Mouse (Mus musculus) left cerebral cortex, postnatal 4 days (tissue): ENCODE measurements around the gene Selenoh. TPM values are rescaled to one million over a fixed set of nuclear protein-coding genes. Genes with fewer than 3 reads are reported as not detected.

ENCODE experiments used
- DNase-seq: peaks from one replicate; pipeline ENCODE4 v3.0.0-alpha.2; 2022
- intact Hi-C: fragments of 180-260 bp; cut with DNase I; formaldehyde crosslinking; loops from one replicate; pipeline ENCODE4 v1.15.1; 2025
- total RNA-seq, 2 experiments: library from RNA; stranded (reverse); gene quantifications; 2 replicates each; pipeline ENCODE4 v1.2.3; 2021

Gene Selenoh
- total RNA-seq, 2 experiments from 2014 or later = 96.5 to 104 TPM

- intact Hi-C loops = no loop called here
- no peak for DNase-seq
Measured at GRCm38 (mm10) chr2:84634934-84635482, 35.6 kb downstream of the Selenoh start.

- intact Hi-C loops = no loop called here
- no peak for DNase-seq
Measured at GRCm38 (mm10) chr2:84634006-84634405, 36.6 kb downstream of the Selenoh start.

GRCm38 (mm10) chr2:84632999-84633398 lies 37.6 kb downstream of the Selenoh start:
- intact Hi-C loops = no loop called here
- DNase-seq = no peak

GRCm38 (mm10) chr2:84632001-84632400 lies 38.6 kb downstream of the Selenoh start:
- intact Hi-C loops = no loop called here
- no peak for DNase-seq

- DNase-seq = no peak
- intact Hi-C loops = no loop called here
Measured at GRCm38 (mm10) chr2:84627036-84627435, 43.5 kb downstream of the Selenoh start.

- no peak for DNase-seq
- intact Hi-C loops = no loop called here
Measured at GRCm38 (mm10) chr2:84626366-84626975, 44.1 kb downstream of the Selenoh start.

GRCm38 (mm10) chr2:84624201-84624600 lies 46.4 kb downstream of the Selenoh start:
- intact Hi-C loops = no loop called here
- DNase-seq = no peak

GRCm38 (mm10) chr2:84623428-84624119 lies 47.0 kb downstream of the Selenoh start:
- intact Hi-C loops = no loop called here

GRCm38 (mm10) chr2:84622668-84623067 lies 47.9 kb downstream of the Selenoh start:
- intact Hi-C loops = no loop called here
- no peak for DNase-seq

More at GRCm38 (mm10) chr2:84623428-84624119, 47.0 kb downstream of the Selenoh start:
- DNase-seq = no peak

- no peak for DNase-seq
- intact Hi-C loops = loop anchor here (5.0 kb wide), 1 partner anchor 43 kb away; no protein-coding TSS in a partner anchor
Measured at GRCm38 (mm10) chr2:84619646-84620340, 50.8 kb downstream of the Selenoh start.

Other genes starting within 250 kb of the Selenoh start
- gene Calcrl, start 245.4 kb downstream of the Selenoh start, total RNA-seq = 1 to 10 TPM; 5.7 to 7.5 TPM
- gene Tfpi, start 194.0 kb downstream of the Selenoh start, total RNA-seq = 10 to 100 TPM in 1 of 2 experiments, 1 to 10 TPM in 1; 9.3 to 10.3 TPM
- gene Ctnnd1, start 20.0 kb downstream of the Selenoh start, total RNA-seq = 10 to 100 TPM; 70.4 to 88.0 TPM
- gene Btbd18, start 11.7 kb downstream of the Selenoh start, total RNA-seq = not detected
- 10 to 100 TPM; 11.7 to 13.7 TPM for gene Gm28635, start 7.3 kb upstream of the Selenoh start, total RNA-seq
- gene Med19, start 7.6 kb upstream of the Selenoh start, total RNA-seq = 10 to 100 TPM; 42.5 to 45.3 TPM
- 100 to 1,000 TPM; 108 to 124 TPM for gene Tmx2, start 8.4 kb upstream of the Selenoh start, total RNA-seq
- 10 to 100 TPM; 34.2 to 34.8 TPM for gene Zdhhc5, start 44.4 kb upstream of the Selenoh start, total RNA-seq
- gene Clp1, start 56.6 kb upstream of the Selenoh start, total RNA-seq = 1 to 10 TPM; 8.3 to 9.3 TPM
- 10 to 100 TPM; 13.7 to 15.4 TPM for gene Ypel4, start 63.3 kb upstream of the Selenoh start, total RNA-seq
- 1 to 10 TPM; 5.8 to 6.9 TPM for gene Gm19426, start 72.9 kb upstream of the Selenoh start, total RNA-seq
- 1 to 10 TPM; 5.6 to 6.2 TPM for gene Serping1, start 104.7 kb upstream of the Selenoh start, total RNA-seq
- 1 to 10 TPM; 5.3 to 5.7 TPM for gene Ube2l6, start 128.1 kb upstream of the Selenoh start, total RNA-seq
- gene Smtnl1, start 151.9 kb upstream of the Selenoh start, total RNA-seq = not detected
- 10 to 100 TPM; 55.5 to 60.4 TPM for gene Timm10, start 156.2 kb upstream of the Selenoh start, total RNA-seq
- 1 to 10 TPM in 1 of 2 experiments, under 1 TPM in 1; 0.46 to 1.3 TPM for gene Slc43a1, start 168.1 kb upstream of the Selenoh start, total RNA-seq
- 10 to 100 TPM; 59.4 to 61.6 TPM for gene Rtn4rl2, start 215.9 kb upstream of the Selenoh start, total RNA-seq